Mouse (Mus musculus) gastrocnemius, adult 18-20 months (tissue): ENCODE measurements at regions not wholly inside any gene's neighbourhood (a gene's known extent, or its start where the extent isn't known, plus 50 kb on each side); places are given as distances from the start of the nearest gene placed in this dataset.

Source experiments
- DNase-seq: peaks from one replicate; pipeline ENCODE4 v3.0.0; 2021; ENCODE audit warnings: low spot score

DNA sequence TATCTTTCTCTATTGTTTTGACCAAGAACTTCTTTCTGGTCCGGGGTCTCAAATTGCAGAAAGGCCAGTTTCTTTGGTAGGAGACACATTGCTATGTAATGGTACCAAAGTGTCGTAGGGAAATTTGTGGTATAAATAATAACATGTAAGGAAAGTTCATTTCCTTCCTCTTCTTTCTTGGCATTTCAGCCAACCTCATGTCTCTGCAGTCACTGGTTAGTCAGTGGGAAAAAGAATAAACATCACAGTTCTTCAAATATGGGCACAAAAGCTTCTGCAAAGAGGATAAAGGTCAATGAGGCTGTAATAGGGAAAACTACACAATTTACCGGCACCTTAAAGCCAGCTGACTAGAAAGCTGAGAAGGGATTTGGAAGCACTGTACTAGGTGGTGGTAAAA lies 68.5 kb upstream of the Rgs1 start:
- DNase-seq = no peak

GRCm38 (mm10) chr1:144316251-144316650 lies 67.2 kb upstream of the Rgs1 start:
- no peak for DNase-seq

DNA sequence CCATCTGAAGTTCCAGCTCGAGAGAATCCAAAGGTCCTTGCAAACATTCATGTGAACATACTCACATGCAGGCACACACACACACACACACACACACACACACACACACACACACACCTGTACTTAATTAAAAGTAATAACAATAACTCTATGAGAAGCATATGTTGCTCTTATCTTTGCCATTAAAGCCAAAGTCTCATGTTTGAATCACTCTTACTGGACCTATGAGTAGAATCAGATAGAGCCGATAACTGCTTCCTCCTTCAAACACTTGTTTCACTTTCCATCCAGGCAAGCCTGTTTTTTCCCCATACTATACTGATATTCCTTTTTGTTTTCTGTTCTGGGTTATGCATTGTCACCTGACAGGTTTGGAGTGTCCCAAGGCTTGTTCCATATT lies 65.3 kb upstream of the Rgs1 start:
- no peak for DNase-seq

GRCm38 (mm10) chr1:144313318-144313717 lies 64.3 kb upstream of the Rgs1 start:
- DNase-seq = no peak

- no peak for DNase-seq
These were observed 60.9 kb upstream of the Rgs1 start for GRCm38 (mm10) chr1:144309901-144310300.

DNA sequence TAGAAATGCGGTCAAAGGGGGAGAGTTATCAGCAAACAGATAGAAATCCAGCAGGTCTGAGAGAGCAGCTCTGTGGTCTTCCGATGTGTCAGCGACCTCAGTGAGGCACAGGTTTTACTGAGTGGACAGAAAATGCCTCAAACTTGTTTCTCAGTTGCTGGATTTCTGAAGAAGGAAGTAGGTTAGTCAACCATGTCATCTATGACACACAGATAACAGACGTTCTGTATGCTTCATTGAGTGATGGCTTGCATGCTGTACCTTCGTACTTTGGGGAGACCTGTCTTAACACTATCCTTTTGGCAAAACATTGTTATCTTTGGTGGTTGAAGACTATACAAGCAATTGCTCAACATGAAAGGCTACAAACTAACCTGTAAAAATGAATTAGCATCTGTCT lies 59.3 kb upstream of the Rgs1 start:
- DNase-seq = no peak

- no peak for DNase-seq
These were observed 58.8 kb upstream of the Rgs1 start for GRCm38 (mm10) chr1:144307854-144308285.

DNA sequence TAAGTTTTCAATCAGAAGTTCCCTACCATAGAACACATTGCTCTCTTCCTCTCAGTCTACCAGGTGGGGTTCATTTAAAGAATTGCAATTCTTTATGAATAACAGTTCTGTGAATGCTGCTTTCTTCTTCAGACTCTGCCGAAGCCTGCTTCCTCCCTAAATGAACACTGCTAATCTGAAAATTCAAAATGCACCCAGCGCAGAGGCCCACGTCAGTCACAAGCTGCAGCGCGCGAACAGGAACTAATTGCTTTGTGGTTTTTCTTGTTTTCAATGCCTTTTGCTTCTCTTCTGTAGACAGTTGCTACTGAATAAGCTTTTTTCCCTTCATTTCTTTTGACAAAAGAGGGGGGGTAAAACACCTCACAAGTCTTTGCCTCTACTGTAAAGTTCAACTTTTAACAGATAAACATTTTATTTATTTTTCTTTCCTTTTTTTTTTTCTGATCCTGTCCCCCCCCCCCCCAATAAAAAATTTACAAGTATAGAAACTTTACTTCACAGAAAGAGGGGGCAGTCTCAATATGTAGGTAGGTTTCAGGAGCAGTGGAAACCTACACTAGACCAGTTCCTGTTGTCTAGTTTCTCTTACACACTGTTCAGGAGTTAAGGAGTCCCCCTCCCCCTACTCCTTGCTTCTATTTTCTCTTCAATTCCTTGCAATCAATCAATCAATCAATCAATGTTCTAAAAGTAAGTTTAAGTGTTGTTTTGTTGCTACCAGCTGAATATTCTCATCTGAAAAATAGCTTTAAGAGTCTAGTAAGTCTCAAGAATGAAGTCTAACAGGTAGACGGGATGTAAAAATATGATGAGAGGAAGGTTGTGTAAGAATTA lies 58.2 kb upstream of the Rgs1 start:
- no peak for DNase-seq

DNA sequence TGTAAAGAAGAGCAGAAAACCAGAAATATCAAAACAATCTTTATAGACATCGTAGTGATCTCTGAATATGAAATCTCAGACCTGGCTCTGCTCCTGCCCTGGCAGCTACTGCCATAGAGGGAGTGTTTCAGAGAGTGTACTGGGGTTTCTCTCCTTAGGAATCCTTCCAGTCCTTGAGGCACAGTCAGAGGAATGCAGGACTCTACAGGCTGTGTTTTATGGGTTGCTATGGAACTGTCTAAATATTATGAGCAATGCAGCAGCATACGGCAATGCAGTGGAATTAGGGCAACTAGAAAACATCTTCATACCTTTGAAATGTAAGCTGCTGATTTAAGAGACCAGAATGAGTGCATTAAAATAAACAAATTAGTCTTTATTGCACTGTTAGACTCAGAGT lies 57.2 kb upstream of the Rgs1 start:
- no peak for DNase-seq

- no peak for DNase-seq
These were observed 51.6 kb upstream of the Rgs1 start for GRCm38 (mm10) chr1:144300670-144301069.
